Mouse (Mus musculus): ENCODE results near the gene Rgp1. TPM values are rescaled to one million over a fixed set of nuclear protein-coding genes. Genes with fewer than 3 reads are reported as not detected.

Rgp1 gene
- total RNA-seq (2012; rRNA removed) (14.3 and 17.1 TPM in 2 replicates), polyA plus RNA-seq (2012; ENCODE audit: insufficient read depth in 1 of 2, insufficient read length in 2 of 2, low read depth in 1 of 2, low replicate concordance in 2 of 2, missing spikeins in 1 of 2) (10 to 100 TPM in 1 of 2 experiments, not detected in 1; 47.6 TPM)

DNA sequence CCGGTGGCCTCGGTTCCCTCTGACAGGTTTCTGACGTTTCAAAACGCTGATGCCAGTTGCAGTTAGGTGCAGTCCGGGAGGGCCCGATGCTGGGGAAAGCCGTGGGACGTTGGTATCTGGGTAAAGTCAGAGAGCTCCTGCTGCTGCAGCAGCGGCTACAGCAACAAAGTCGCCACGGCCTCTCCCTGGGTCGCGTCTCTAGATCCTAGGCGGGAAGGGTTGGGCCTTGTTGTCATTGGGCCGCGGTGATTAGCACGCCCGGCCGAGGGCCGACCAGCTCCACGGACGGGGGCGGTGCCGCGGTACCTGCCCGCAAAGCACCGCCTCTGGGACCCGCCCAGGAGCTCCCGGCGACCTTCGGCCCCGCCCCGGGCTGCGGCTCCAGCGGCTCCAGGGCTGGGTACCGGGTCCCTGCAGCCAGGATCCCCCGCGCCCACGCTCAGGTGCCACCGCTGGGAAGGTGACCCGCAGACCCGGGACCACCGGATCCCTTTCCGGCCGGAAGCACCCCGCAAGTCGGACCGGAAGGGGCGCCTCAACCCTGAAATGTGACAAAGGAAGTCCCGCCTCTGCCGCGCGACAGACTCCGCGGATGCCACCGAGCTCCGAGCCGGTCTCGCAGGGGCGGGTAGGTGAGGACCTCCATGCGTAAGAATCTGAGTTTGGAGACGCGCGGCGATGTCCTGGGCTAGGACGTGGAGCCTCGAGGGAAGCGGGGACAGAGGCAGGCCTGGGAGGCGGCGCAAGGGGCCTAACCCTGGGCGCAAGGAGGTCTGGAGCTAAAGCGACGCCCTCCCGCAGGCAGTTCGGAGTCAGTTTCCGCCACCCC lies at the start of gene Rgp1, which contains the start of gene Gba2:
Gene Rgp1 (plus strand): TSS at position 340 of the 829 bp plus-strand sequence.
Gene Gba2 (minus strand): TSS at position 498 of the 829 bp plus-strand sequence.
- peaks cover 7 to 23% of the 10 kb centered on the region in 2 experiments for H3K4me1 ChIP-seq (ENCODE audit: control insufficient read depth in 1 of 2, insufficient read depth in 2 of 2, low read length in 2 of 2)
- H3K27ac ChIP-seq (ENCODE audit: control insufficient read depth, low read depth, low read length) = peak within 1 kb of the TSS; percentile 66
- H3K27me3 ChIP-seq (ENCODE audit: control insufficient read depth in 1 of 2, insufficient read depth in 2 of 2, low read length in 2 of 2) = no peaks in the 10 kb centered on the region
- peak; percentile 92 for DNase-seq (ENCODE audit: low read depth, low spot score)
- H3K9ac ChIP-seq (ENCODE audit: control insufficient read depth, low read depth, low read length, poor library complexity, severe bottlenecking) = peak within 1 kb of the TSS; percentile 93
- peaks cover 0 to 3% of the 10 kb centered on the region in 2 experiments; a peak in 2 of 4 replicates for H3K36me3 ChIP-seq (ENCODE audit: control insufficient read depth in 1 of 2, insufficient read depth in 2 of 2, low read length in 2 of 2)
- H3K9me3 ChIP-seq (replicated peaks; ENCODE audit: insufficient read depth, low read length) = no peaks in the 10 kb centered on the region
- peak; percentile 72 for TF ChIP-seq NELFE (IDR thresholded peaks at IDR 0.05; ENCODE audit: low read depth, low read length)
- no peak for TF ChIP-seq EP300 (IDR thresholded peaks at IDR 0.05; ENCODE audit: low read depth in 1 of 2, low read length in 2 of 2)
- 0 out of 2 replicates have a peak, but pooled peaks have one; percentile 4 for TF ChIP-seq USF1 (IDR thresholded peaks at IDR 0.05; ENCODE audit: low read depth, low read length)
- peak; percentile 25 for TF ChIP-seq MAZ (IDR thresholded peaks at IDR 0.05; ENCODE audit: low read depth, low read length)
- peak; percentile 65 to 82 for TF ChIP-seq POLR2A (IDR thresholded peaks at IDR 0.05; ENCODE audit: control insufficient read depth in 1 of 2, insufficient read depth in 1 of 2, low read depth in 1 of 2, low read length in 2 of 2, poor library complexity in 1 of 2)
- TF ChIP-seq TCF12 (IDR thresholded peaks at IDR 0.05; ENCODE audit: low read depth, low read length) = peak; percentile 56
- TF ChIP-seq POLR2AphosphoS5 (IDR thresholded peaks at IDR 0.05; ENCODE audit: borderline replicate concordance, low read depth, low read length) = no peak
- peak; percentile 50; the same call in 1 of the 2 replicates for TF ChIP-seq ELF1 (IDR thresholded peaks at IDR 0.05; ENCODE audit: low read depth, low read length)
- no peak for TF ChIP-seq JUND (IDR thresholded peaks at IDR 0.05; ENCODE audit: low read depth, low read length)
- peak; percentile 86; the same call in 1 of the 2 replicates for TF ChIP-seq MXI1 (IDR thresholded peaks at IDR 0.05; ENCODE audit: low read depth, low read length)
- peak; percentile 73 for TF ChIP-seq SIN3A (IDR thresholded peaks at IDR 0.05; ENCODE audit: low read length)
- 0 out of 2 replicates have a peak, but pooled peaks have one; percentile 42 for TF ChIP-seq ZMIZ1 (IDR thresholded peaks at IDR 0.05; ENCODE audit: low read depth, low read length)
- TF ChIP-seq MYB (IDR thresholded peaks at IDR 0.05; ENCODE audit: low read depth, low read length) = no peak
- peak; percentile 84 for TF ChIP-seq HCFC1 (IDR thresholded peaks at IDR 0.05; ENCODE audit: low read depth, low read length)
- TF ChIP-seq POLR2AphosphoS2 (IDR thresholded peaks at IDR 0.05; ENCODE audit: low read length) = peak; percentile 58; the same call in 1 of the 2 replicates
- no peak for TF ChIP-seq CTCF (IDR thresholded peaks at IDR 0.05 in 2 of 3, conservative IDR thresholded peaks at IDR 0.05 in 1 of 3; ENCODE audit: control insufficient read depth in 1 of 3, insufficient read depth in 1 of 3, low read depth in 2 of 3, low read length in 3 of 3, poor library complexity in 1 of 3, severe bottlenecking in 1 of 3)
- no peak for TF ChIP-seq CHD2 (IDR thresholded peaks at IDR 0.05; ENCODE audit: low read length)
- TF ChIP-seq TBP (IDR thresholded peaks at IDR 0.05; ENCODE audit: low read depth, low read length) = peak; percentile 57; the same call in 1 of the 2 replicates
- H3K4me3 ChIP-seq (ENCODE audit: control insufficient read depth in 1 of 2, insufficient read depth in 1 of 2, low read depth in 2 of 2, low read length in 2 of 2) = peak within 1 kb of the TSS; percentile 93 to 95
- peaks cover 21% of the 10 kb centered on the region for H3K79me2 ChIP-seq (ENCODE audit: control insufficient read depth, insufficient read depth, low read length, poor library complexity)

DNA sequence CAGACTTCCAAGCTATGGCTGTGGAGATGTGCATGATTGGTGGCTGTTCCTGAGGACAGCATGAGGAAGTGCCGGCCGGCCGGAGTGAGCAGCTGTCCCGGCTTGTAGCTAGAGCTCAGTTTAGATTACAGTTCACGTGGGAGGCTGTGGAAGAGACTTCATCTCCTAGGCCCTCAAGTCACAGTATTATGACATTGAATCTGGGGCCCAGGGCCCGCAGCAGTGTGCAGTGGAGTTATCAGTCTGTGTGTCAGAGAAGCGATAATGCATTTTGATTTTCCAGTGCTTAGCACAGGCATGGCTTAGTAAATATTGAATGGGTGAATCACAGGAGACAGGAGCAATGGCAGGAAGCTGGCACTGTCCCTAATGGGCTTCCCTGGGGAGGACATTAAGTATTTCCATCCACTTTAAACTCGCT lies 48.4 kb upstream of the Rgp1 start:
- no peak for TF ChIP-seq MXI1 (IDR thresholded peaks at IDR 0.05; ENCODE audit: low read depth, low read length)
- no peak for TF ChIP-seq ZNF384 (IDR thresholded peaks at IDR 0.05; ENCODE audit: low read depth, low read length)
- no peak for TF ChIP-seq TAL1 (IDR thresholded peaks at IDR 0.05; ENCODE audit: low read length)
- TF ChIP-seq RAD21 (IDR thresholded peaks at IDR 0.05; ENCODE audit: low read depth, low read length) = no peak
- TF ChIP-seq POLR2AphosphoS5 (IDR thresholded peaks at IDR 0.05; ENCODE audit: borderline replicate concordance, low read depth, low read length) = no peak
- no peak for TF ChIP-seq ELF1 (IDR thresholded peaks at IDR 0.05; ENCODE audit: low read depth, low read length)
- TF ChIP-seq RCOR1 (IDR thresholded peaks at IDR 0.05; ENCODE audit: low read depth, low read length) = peak; percentile 74; the same call in 1 of the 2 replicates
- TF ChIP-seq GATA1 (IDR thresholded peaks at IDR 0.05; ENCODE audit: low read depth, low read length) = peak; percentile 57; the same call in 1 of the 2 replicates
- peaks cover 0 to 3% of the 10 kb centered on the region in 2 experiments; a peak in 1 of 4 replicates for H3K27me3 ChIP-seq (ENCODE audit: control insufficient read depth in 1 of 2, insufficient read depth in 2 of 2, low read length in 2 of 2)
- H3K79me2 ChIP-seq (ENCODE audit: control insufficient read depth, insufficient read depth, low read length, poor library complexity) = no peaks in the 10 kb centered on the region
- H3K27ac ChIP-seq (ENCODE audit: control insufficient read depth, low read depth, low read length) = no peak overlapping the region
- peaks cover 0 to 8% of the 10 kb centered on the region in 2 experiments; a peak in 2 of 4 replicates for H3K4me1 ChIP-seq (ENCODE audit: control insufficient read depth in 1 of 2, insufficient read depth in 2 of 2, low read length in 2 of 2)
- no peak overlapping the region for H3K4me3 ChIP-seq (ENCODE audit: control insufficient read depth in 1 of 2, insufficient read depth in 1 of 2, low read depth in 2 of 2, low read length in 2 of 2)
- H3K9me3 ChIP-seq (replicated peaks; ENCODE audit: insufficient read depth, low read length) = no peaks in the 10 kb centered on the region
- peak; percentile 68 for DNase-seq (ENCODE audit: low read depth, low spot score)
- peaks cover 0 to 8% of the 10 kb centered on the region in 2 experiments; a peak in 2 of 4 replicates for H3K36me3 ChIP-seq (ENCODE audit: control insufficient read depth in 1 of 2, insufficient read depth in 2 of 2, low read length in 2 of 2)
- no peak overlapping the region for H3K9ac ChIP-seq (ENCODE audit: control insufficient read depth, low read depth, low read length, poor library complexity, severe bottlenecking)
